Mouse (Mus musculus): ENCODE measurements around the gene Abcd1. TPM values are rescaled to one million over a fixed set of nuclear protein-coding genes. Genes with fewer than 3 reads are reported as not detected.

The Abcd1 gene
- polyA plus RNA-seq, 1 experiment from 2014 or later: 11.1 TPM

DNA sequence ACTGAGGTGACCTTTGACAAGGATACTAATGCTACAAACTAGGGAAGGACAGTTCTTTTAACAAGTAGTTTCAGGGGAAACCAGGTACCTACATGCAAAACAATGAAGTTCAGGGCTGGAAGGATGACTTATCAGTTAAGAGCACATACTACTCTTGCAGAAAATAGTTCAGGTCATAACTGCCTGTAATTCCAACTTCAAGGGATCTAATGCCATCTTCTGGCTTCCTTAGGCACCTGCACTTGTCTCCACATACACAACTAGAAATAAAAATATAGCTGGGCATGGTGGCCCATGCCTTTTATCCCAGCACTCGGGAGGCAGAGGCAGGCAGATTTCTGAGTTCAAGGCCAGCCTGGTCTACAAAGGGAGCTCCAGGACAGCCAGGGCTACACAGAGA is 32.6 kb downstream of the Abcd1 start:
- H3K9me3 ChIP-seq: no peaks in the 10 kb centered on the region
- H3K36me3 ChIP-seq: no peaks in the 10 kb centered on the region
- H3K4me1 ChIP-seq: no peaks in the 10 kb centered on the region
- 100% methylated on average over 1 of the region's 1 CpGs for WGBS
- H3K9ac ChIP-seq (replicated peaks): no peak overlapping the region
- ATAC-seq (replicated peaks): no peak
- H3K4me2 ChIP-seq (replicated peaks): no peak overlapping the region
- H3K27ac ChIP-seq (replicated peaks): no peak overlapping the region
- H3K4me3 ChIP-seq: no peak overlapping the region
- H3K27me3 ChIP-seq: no peaks in the 10 kb centered on the region

DNA sequence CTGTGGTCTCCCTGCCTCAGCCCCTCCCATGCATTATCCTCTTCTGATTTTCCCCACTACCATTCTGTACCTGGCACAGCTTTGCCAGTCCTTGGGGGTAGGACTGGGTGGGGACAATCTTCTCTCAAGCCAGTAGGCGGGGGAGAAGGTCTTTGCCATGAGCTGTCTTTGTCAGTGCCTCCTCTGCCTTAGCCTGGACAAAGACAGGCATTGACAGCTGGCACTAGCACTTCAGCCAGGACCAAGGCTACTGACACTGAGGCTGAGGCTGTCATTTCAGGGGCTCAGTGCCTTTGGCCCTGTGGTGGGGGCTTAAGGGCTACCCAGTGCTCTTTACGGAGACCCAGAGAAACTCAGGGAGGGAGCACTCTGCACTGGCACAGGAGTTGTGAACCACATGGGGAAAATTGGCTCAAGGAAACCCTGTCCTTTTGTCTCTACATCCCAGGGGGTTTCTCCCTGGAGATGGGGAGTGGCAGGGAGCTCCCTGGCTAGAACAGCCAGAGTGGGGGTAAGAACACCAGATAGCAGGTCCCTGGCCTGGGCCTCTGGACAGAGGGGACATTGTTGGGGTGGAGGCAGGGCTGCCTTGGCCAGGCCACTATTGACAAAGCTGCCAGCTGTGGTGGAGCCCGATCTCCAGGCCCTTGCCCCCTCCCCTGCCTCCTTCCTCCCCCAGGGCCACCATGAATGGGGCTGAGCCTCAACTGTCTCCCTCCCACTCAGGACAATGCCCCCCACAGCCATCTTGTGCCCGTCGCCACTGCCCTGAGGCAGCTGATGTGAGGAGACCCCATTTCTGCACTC is 40.1 kb downstream of the Abcd1 start, which contains the start of gene Plxnb3:
Plxnb3 (plus strand) TSS at position 757 of the 807 bp plus-strand sequence.
- WGBS: 50% methylated on average over 5 of the region's 5 CpGs
- Histone ChIP-seq H3K27me3 (no peaks in the 10 kb centered on the region), H3K4me1 (no peaks in the 10 kb centered on the region), H3K36me3 (no peaks in the 10 kb centered on the region), H3K27ac (replicated peaks) (no peak within 1 kb of the TSS), H3K4me3 (no peak within 1 kb of the TSS), H3K4me2 (replicated peaks) (no peak within 1 kb of the TSS), H3K9ac (replicated peaks) (no peak within 1 kb of the TSS), H3K9me3 (no peaks in the 10 kb centered on the region)
- ATAC-seq (replicated peaks): no peak

DNA sequence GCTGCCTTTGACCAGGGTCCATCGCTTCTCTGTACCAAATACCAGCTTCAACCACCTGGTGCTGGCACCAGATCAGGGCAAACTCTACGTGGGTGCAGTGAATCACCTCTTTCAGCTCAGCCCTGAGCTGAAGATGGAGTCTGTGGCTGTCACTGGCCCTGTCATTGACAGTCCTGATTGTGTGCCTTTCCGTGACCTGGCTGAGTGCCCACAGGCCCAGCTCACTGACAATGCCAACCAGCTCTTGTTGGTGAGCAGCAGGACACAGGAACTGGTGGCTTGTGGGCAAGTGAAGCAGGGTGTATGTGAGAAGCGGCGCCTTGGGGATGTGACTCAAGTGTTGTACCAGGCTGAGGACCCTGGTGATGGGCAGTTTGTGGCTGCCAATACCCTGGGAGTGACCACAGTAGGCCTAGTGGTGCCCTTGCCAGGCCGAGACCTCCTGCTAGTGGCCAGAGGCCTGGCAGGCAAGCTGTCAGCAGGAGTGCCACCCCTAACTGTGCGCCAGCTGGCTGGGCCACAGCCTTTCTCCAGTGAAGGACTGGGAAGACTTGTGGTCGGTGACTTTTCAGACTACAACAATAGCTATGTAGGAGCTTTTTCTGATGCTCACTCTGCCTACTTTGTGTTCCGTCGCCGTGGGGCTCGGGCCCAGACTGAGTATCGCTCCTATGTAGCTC is 42.4 kb downstream of the Abcd1 start:
- ATAC-seq (replicated peaks): no peak
- Histone ChIP-seq H3K4me2 (replicated peaks) (no peak overlapping the region), H3K9ac (replicated peaks) (no peak overlapping the region), H3K4me1 (no peaks in the 10 kb centered on the region), H3K27ac (replicated peaks) (no peak overlapping the region), H3K36me3 (no peaks in the 10 kb centered on the region), H3K9me3 (no peaks in the 10 kb centered on the region), H3K4me3 (no peak overlapping the region), H3K27me3 (no peaks in the 10 kb centered on the region)
- WGBS: 80% methylated on average over 13 of the region's 13 CpGs

DNA sequence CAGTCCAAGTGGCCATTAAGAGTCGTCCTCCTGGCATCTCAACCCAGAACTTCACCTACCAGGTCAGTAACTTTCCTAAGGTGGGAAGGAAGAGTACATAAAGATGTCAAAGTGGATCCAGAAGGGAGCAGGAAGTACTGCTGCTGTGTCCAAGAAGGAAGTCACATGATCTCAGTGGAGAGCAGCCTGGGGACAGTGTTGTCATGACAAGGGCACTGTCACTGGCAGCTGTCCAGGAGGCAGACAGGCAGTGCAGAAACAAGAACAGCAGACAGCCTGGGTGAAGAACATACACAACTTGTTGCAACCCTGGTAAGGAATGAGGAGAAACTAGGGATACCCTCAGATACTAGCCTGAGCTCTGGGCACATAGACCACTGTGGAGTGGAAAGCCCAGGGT is 48.9 kb downstream of the Abcd1 start:
- Histone ChIP-seq H3K4me1 (no peaks in the 10 kb centered on the region), H3K4me3 (no peak overlapping the region), H3K36me3 (no peaks in the 10 kb centered on the region), H3K27me3 (no peaks in the 10 kb centered on the region), H3K27ac (replicated peaks) (no peak overlapping the region), H3K4me2 (replicated peaks) (no peak overlapping the region), H3K9ac (replicated peaks) (no peak overlapping the region), H3K9me3 (no peaks in the 10 kb centered on the region)
- WGBS: 83% methylated on average over 1 of the region's 1 CpGs
- ATAC-seq (replicated peaks): no peak

DNA sequence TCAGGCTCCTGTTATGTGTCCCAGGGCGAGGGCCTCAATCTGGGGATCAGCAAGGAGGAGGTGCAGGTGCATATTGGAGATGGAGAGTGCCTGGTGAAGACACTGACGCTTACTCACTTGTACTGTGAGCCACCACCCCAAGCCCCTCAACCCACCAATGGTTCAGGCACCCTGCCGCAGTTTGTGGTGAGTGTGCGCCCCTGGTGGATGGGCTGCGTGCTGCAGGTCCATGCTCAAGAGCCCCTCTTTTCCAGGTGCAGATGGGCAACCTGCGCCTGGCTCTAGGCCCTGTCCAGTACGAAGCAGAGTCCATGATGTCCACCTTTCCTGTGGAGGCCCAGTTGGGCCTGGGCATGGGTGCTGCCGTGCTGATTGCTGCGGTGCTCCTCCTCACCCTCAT is 50.9 kb downstream of the Abcd1 start:
- Histone ChIP-seq H3K4me1 (no peaks in the 10 kb centered on the region), H3K27me3 (no peaks in the 10 kb centered on the region), H3K36me3 (no peaks in the 10 kb centered on the region), H3K9ac (replicated peaks) (no peak overlapping the region), H3K9me3 (no peaks in the 10 kb centered on the region), H3K27ac (replicated peaks) (no peak overlapping the region), H3K4me2 (replicated peaks) (no peak overlapping the region), H3K4me3 (no peak overlapping the region)
- WGBS: 55% methylated on average over 9 of the region's 9 CpGs
- no peak for ATAC-seq (replicated peaks)

DNA sequence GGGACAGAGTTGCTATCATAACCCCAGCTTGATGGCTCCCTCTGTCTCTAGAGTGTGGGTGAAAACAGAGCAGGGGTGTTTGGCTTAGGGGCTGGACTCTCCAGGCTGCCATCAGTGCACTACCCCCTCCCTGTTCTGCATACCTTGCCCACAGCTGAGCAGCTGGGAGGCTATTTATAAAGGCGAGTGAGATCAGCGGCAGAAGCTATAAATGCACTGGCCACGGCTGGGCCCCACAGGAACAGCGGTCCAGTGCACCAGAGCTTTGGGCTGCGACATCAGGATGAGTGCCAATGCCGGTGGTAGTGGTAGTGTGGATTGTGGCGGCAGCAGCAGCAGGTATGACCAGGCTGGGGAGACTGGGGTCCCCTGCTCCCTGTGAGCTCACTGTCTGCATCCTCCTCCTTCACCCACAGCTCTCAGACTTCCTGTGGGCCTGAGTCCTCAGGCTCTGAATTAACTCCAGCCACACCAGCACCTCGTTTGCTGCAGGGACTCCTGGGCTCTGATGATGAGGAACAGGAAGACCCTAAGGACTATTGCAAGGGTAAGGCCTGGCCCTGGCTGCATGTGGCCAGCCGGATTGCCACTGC is 57.9 kb downstream of the Abcd1 start, which contains the start of gene Srpk3:
Srpk3 (plus strand) TSS at position 238 of the 593 bp plus-strand sequence.
- no peaks in the 10 kb centered on the region for H3K27me3 ChIP-seq
- H3K27ac ChIP-seq (replicated peaks): no peak within 1 kb of the TSS
- WGBS: 64% methylated on average over 9 of the region's 9 CpGs
- peaks cover 10% of the 10 kb centered on the region for H3K36me3 ChIP-seq
- H3K9ac ChIP-seq (replicated peaks): no peak within 1 kb of the TSS
- no peak within 1 kb of the TSS for H3K4me3 ChIP-seq
- H3K4me2 ChIP-seq (replicated peaks): no peak within 1 kb of the TSS
- 0 out of 2 replicates have a peak, but pooled peaks have one; percentile 35 for ATAC-seq (replicated peaks)
- no peaks in the 10 kb centered on the region for H3K9me3 ChIP-seq
- no peaks in the 10 kb centered on the region for H3K4me1 ChIP-seq

DNA sequence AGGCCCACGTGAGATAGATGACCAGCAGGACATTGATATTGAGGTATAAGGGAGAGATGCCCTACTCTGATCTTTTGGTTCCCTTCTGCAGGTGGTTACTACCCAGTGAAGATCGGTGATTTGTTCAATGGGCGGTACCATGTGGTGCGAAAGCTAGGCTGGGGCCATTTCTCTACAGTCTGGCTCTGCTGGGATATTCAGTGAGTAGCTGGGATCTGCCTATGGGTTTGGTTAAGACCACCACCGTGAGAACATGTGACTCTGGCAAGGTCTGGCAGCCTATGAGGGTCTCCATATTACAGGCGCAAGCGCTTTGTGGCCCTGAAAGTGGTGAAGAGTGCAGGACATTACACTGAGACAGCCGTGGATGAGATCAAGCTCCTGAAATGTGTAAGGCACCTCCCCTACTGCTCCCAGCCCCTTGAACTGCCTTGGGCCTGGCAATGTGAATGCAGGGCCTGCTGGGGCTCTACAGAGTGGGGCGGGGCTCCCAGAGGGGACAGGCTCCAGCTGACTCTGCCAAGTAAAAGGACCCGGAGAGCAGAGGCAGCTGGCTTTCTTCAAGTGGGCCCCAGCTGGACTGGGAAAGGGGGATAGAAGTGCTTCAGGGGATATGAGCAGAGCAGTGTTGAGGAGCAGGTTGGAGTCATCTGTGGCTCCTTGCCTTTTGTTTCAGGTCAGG is 58.5 kb downstream of the Abcd1 start:
- Histone ChIP-seq H3K27me3 (no peaks in the 10 kb centered on the region), H3K4me2 (replicated peaks) (no peak overlapping the region)

DNA sequence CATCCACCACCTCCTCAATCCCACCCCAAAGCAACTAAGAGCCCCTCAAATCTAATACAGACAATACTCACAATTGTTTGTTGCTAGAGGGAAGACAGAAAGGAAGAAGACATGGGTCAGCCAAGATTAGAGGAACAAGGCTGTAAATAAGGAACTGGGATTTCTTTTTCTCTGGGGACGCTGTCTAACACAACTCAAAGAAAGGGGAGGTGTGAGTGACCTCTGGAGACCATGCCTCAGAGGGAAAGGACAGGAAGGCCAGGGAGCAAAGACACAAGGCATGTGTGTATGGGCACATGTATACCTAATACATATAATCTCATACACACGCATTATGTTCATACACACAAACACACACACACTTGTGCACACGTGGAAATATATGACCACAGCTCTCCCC is 65.8 kb downstream of the Abcd1 start:
- H3K27me3 ChIP-seq: no peaks in the 10 kb centered on the region
- no peaks in the 10 kb centered on the region for H3K9me3 ChIP-seq
- no peak for ATAC-seq (replicated peaks)
- no peak overlapping the region for H3K27ac ChIP-seq (replicated peaks)
- no peak overlapping the region for H3K4me3 ChIP-seq
- no peak overlapping the region for H3K9ac ChIP-seq (replicated peaks)
- no peak overlapping the region for H3K4me2 ChIP-seq (replicated peaks)
- H3K36me3 ChIP-seq: peaks cover 26% of the 10 kb centered on the region
- WGBS: 92% methylated on average over 3 of the region's 3 CpGs
- H3K4me1 ChIP-seq: peaks cover 16% of the 10 kb centered on the region

More for the DNA sequence above, 58.5 kb downstream of the Abcd1 start:
- WGBS: 74% methylated on average over 10 of the region's 10 CpGs
- Histone ChIP-seq H3K9me3 (no peaks in the 10 kb centered on the region), H3K27ac (replicated peaks) (no peak overlapping the region), H3K4me1 (no peaks in the 10 kb centered on the region), H3K4me3 (no peak overlapping the region), H3K9ac (replicated peaks) (no peak overlapping the region), H3K36me3 (peaks cover 17% of the 10 kb centered on the region)
- ATAC-seq (replicated peaks): no peak; the same call in 1 of the 2 replicates

DNA sequence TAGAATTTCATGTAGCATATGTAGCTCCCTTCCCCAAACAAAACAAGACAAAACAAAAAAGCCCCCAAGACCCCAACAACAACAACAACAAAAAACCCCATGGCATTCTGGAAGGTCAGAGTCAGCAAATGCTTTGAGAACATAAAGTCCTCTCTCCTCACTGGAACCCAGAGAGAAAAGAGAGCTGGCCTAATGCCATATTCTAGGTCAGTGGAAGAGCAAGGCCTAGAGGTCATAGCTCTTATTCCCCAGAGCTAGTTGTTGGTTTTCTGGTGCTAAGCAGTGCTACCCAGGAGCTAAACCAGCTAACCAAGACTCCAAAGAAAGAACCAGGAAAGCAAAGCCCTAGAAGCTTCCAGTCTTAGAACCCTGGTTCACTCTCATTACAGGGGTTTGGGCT is 69.3 kb downstream of the Abcd1 start:
- no peaks in the 10 kb centered on the region for H3K27me3 ChIP-seq
- H3K9ac ChIP-seq (replicated peaks): peak overlapping the region; percentile 63
- peaks cover 31% of the 10 kb centered on the region for H3K4me1 ChIP-seq
- H3K27ac ChIP-seq (replicated peaks): peak overlapping the region; percentile 91
- no peak for ATAC-seq (replicated peaks)
- H3K9me3 ChIP-seq: no peaks in the 10 kb centered on the region
- peaks cover 7% of the 10 kb centered on the region; the same call in 1 of the 2 replicates for H3K36me3 ChIP-seq
- H3K4me3 ChIP-seq: peak overlapping the region; percentile 65
- H3K4me2 ChIP-seq (replicated peaks): peak overlapping the region; percentile 50

DNA sequence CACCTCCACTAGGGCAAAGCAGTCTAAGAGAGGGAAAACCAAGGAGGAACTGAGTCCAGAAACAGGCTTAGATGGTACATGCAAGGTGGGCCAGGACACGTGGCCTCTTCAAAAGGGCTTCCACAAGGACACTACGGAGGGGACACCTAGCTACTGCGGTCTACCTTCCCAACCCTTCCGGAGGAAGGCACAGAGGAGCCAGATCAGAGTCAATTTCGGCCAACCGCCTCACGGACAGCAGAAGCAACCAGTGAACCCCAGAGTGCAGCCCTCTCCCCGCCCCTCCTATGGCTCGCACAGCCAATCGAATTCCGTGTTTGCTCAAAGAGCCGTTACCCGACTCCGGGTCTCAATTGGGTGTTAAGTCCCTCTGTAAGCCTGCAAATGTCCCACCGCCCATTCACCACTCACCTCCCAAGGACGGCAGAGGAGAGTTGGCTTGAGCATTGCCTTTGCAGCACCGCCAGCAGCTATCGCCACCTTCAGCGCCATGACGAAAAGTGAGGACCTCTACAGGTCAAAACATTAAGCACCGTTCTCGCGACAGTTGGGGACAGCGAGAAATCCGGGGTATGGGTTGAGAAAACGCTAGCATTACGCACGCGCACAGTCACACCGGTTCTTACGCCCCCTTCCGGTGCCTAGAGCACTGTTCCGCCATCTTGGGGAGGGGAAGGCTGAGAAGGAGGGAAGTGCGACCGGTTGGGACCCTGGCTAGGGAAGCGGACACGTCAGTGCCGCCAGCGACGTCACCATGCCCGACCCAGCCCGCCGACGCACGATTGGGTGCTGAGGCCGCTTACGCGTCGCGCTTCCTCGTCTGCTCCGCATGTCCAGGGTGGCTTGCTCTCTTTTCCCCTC is 70.2 kb downstream of the Abcd1 start, which contains the start of the genes Idh3g and Ssr4:
Idh3g (minus strand) TSS at position 534 of the 861 bp plus-strand sequence.
Ssr4 (plus strand) TSS at position 665 of the 861 bp plus-strand sequence.
- Histone ChIP-seq H3K9me3 (no peaks in the 10 kb centered on the region), H3K9ac (replicated peaks) (peak within 1 kb of the TSS; percentile 67), H3K36me3 (peaks cover 7% of the 10 kb centered on the region; the same call in 1 of the 2 replicates), H3K4me2 (replicated peaks) (peak within 1 kb of the TSS; percentile 50), H3K4me3 (peak within 1 kb of the TSS; percentile 65), H3K27me3 (no peaks in the 10 kb centered on the region), H3K4me1 (peaks cover 31% of the 10 kb centered on the region), H3K27ac (replicated peaks) (peak within 1 kb of the TSS; percentile 91)
- 21% methylated on average over 52 of the region's 52 CpGs for WGBS
- peak; percentile 97 for ATAC-seq (replicated peaks)

DNA sequence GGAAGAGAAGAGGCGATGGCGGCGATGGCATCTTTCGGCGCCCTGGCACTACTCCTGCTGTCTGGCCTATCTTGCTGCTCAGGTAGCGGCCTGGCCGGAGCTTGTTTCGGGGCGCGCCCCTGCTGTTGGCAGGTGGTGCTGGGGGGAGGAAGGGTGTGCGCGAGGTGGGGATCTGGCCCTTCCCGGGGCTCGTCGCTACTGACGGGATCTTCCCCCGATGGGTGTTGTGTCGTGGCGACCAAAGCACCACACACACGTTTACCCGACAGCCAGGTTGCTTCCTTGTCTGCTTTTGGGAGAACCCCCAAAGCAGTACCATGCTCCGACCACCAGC is 70.8 kb downstream of the Abcd1 start:
- Histone ChIP-seq H3K27ac (replicated peaks) (peak overlapping the region; percentile 91), H3K9ac (replicated peaks) (peak overlapping the region; percentile 67), H3K9me3 (no peaks in the 10 kb centered on the region), H3K36me3 (peaks cover 7% of the 10 kb centered on the region; the same call in 1 of the 2 replicates), H3K27me3 (no peaks in the 10 kb centered on the region), H3K4me3 (peak overlapping the region; percentile 65), H3K4me1 (peaks cover 31% of the 10 kb centered on the region), H3K4me2 (replicated peaks) (peak overlapping the region; percentile 50)
- 33% methylated on average over 22 of the region's 22 CpGs for WGBS
- ATAC-seq (replicated peaks): no peak; the same call in 1 of the 2 replicates
